Comparison of ENCODE assay signal across 9 mouse cellular contexts in the genomic region with DNA sequence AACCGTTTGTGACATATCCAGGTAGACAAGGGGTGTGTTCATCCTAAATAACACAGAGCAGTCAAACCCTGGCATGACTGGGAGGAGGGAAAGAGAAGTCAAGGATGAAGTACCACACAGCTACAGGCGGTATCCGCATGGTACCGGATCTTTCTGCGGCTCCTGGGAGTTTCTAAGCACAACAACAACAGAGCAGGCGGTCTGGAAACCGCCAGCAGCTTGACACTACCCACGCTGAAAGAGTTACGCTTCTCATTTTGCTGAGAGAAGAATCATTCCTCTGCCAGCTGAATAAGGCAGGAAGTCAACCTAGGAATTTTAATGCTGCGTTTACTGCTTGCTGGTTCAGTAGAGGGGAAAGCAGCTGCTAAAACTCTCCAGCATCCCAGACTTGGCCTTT.
A peak's percentile ranks its signal among the peaks of the same experiment; 100 is the strongest.
DNase-seq lines count a peak whose midpoint lies in the region; ATAC-seq and TF ChIP-seq lines count a peak whose summit lies in the region.
"Had no signal": no experiment of that assay in that cellular context is flagged by ENCODE, and none has a peak within 500 bp of the region (broad histone marks: within the 10 kb centered on the region; RNA-seq: fewer than 3 reads in every experiment).

No protein-coding gene starts in this region.

- H3K9ac ChIP-seq in forebrain, embryonic 13.5 days = no peak overlapping the region
- H3K9ac ChIP-seq in forebrain, embryonic 11.5 days (ENCODE audit: low read length) = no peak overlapping the region
- no peak overlapping the region for H3K9ac ChIP-seq in embryonic facial prominence, embryonic 15.5 days
- H3K9ac ChIP-seq in neural tube, embryonic 13.5 days = 0 out of 2 replicates have a peak overlapping the region, but pooled peaks have one; percentile 2
- no peak overlapping the region for H3K9ac ChIP-seq in lung, postnatal 0 days (replicated peaks; ENCODE audit: low read depth)
- H3K9ac ChIP-seq: liver, embryonic 12.5 days had no signal

- 0 out of 2 replicates have a peak overlapping the region, but pooled peaks have one; percentile 8 for H3K4me2 ChIP-seq in forebrain, embryonic 13.5 days
- no peak overlapping the region for H3K4me2 ChIP-seq in forebrain, embryonic 11.5 days (ENCODE audit: low read depth, low read length, severe bottlenecking)
- peak overlapping the region; percentile 24; the same call in 1 of the 2 replicates for H3K4me2 ChIP-seq in embryonic facial prominence, embryonic 15.5 days (replicated peaks)
- H3K4me2 ChIP-seq in neural tube, embryonic 13.5 days = peak overlapping the region; percentile 21
- no peak overlapping the region for H3K4me2 ChIP-seq in lung, postnatal 0 days (replicated peaks; ENCODE audit: low read depth, low read length)
- H3K4me2 ChIP-seq: liver, embryonic 12.5 days had no signal

- H3K27ac ChIP-seq in forebrain, embryonic 13.5 days = peak overlapping the region; percentile 32; the same call in 1 of the 2 replicates
- no peak overlapping the region for H3K27ac ChIP-seq in forebrain, embryonic 11.5 days (ENCODE audit: low read depth, low read length)
- H3K27ac ChIP-seq in embryonic facial prominence, embryonic 15.5 days (replicated peaks) = peak overlapping the region; percentile 79
- H3K27ac ChIP-seq in layer of hippocampus, adult 2 months = peak overlapping the region; percentile 79
- peak overlapping the region; percentile 78 for H3K27ac ChIP-seq in neural tube, embryonic 13.5 days (replicated peaks)
- no peak overlapping the region for H3K27ac ChIP-seq in lung, postnatal 0 days (ENCODE audit: low read length)
- H3K27ac ChIP-seq: liver, embryonic 12.5 days had no signal

- no peaks in the 10 kb centered on the region for H3K36me3 ChIP-seq in forebrain, embryonic 13.5 days (ENCODE audit: poor library complexity, severe bottlenecking)
- no peaks in the 10 kb centered on the region for H3K36me3 ChIP-seq in forebrain, embryonic 11.5 days (ENCODE audit: control insufficient read depth, insufficient read depth, low read length)
- H3K36me3 ChIP-seq in embryonic facial prominence, embryonic 15.5 days = no peaks in the 10 kb centered on the region
- H3K36me3 ChIP-seq in neural tube, embryonic 13.5 days = no peaks in the 10 kb centered on the region
- H3K36me3 ChIP-seq in lung, postnatal 0 days (ENCODE audit: insufficient read depth, low read length) = no peaks in the 10 kb centered on the region
- H3K36me3 ChIP-seq: liver, embryonic 12.5 days had no signal

- no peak for DNase-seq in forebrain, embryonic 11.5 days (ENCODE audit: low spot score)
- DNase-seq in layer of hippocampus, adult 2 months (ENCODE audit: low spot score in 2 of 2) = peak; percentile 68 to 80
- DNase-seq in lung, postnatal 0 days (ENCODE audit: low spot score) = no peak
- no peak for DNase-seq in urinary bladder, postnatal 4 days (ENCODE audit: low spot score in 2 of 2)

- ATAC-seq in forebrain, embryonic 13.5 days = peak; percentile 45; the same call in 1 of the 2 replicates
- ATAC-seq in forebrain, embryonic 11.5 days (replicated peaks; ENCODE audit: low FRiP score) = no peak
- ATAC-seq in embryonic facial prominence, embryonic 15.5 days (ENCODE audit: insufficient number of reproducible peaks, low FRiP score, low TSS enrichment, low read depth) = no peak
- ATAC-seq in neural tube, embryonic 13.5 days (ENCODE audit: low read depth) = peak; percentile 74
- ATAC-seq in monocyte, adult 5-6 weeks (replicated peaks; ENCODE audit: insufficient number of reproducible peaks, low FRiP score, low TSS enrichment, poor library complexity, severe bottlenecking) = no peak
- no peak for ATAC-seq in lung, postnatal 0 days
- ATAC-seq: liver, embryonic 12.5 days had no signal

- no peak for TF ChIP-seq EP300 in lung, postnatal 0 days (IDR thresholded peaks at IDR 0.05)

- H3K4me1 ChIP-seq in forebrain, embryonic 13.5 days = peaks cover 12% of the 10 kb centered on the region
- peaks cover 4% of the 10 kb centered on the region; the same call in 1 of the 2 replicates for H3K4me1 ChIP-seq in forebrain, embryonic 11.5 days (replicated peaks; ENCODE audit: control insufficient read depth, insufficient read depth, low read length)
- H3K4me1 ChIP-seq in embryonic facial prominence, embryonic 15.5 days = peaks cover 11% of the 10 kb centered on the region
- peaks cover 19% of the 10 kb centered on the region for H3K4me1 ChIP-seq in neural tube, embryonic 13.5 days (replicated peaks)
- no peaks in the 10 kb centered on the region for H3K4me1 ChIP-seq in lung, postnatal 0 days (ENCODE audit: insufficient read depth, low read depth, low read length)
- H3K4me1 ChIP-seq: liver, embryonic 12.5 days had no signal

- H3K9me3 ChIP-seq in forebrain, embryonic 13.5 days (replicated peaks) = no peaks in the 10 kb centered on the region
- no peaks in the 10 kb centered on the region for H3K9me3 ChIP-seq in forebrain, embryonic 11.5 days (ENCODE audit: control insufficient read depth, low read length)
- no peaks in the 10 kb centered on the region for H3K9me3 ChIP-seq in embryonic facial prominence, embryonic 15.5 days (replicated peaks)
- H3K9me3 ChIP-seq in neural tube, embryonic 13.5 days = no peaks in the 10 kb centered on the region
- no peaks in the 10 kb centered on the region for H3K9me3 ChIP-seq in lung, postnatal 0 days (ENCODE audit: low read length)
- H3K9me3 ChIP-seq: liver, embryonic 12.5 days had no signal

- WGBS in forebrain, embryonic 13.5 days = 12% methylated on average over 10 of the region's 10 CpGs
- 24% methylated on average over 10 of the region's 10 CpGs for WGBS in forebrain, embryonic 11.5 days
- WGBS in embryonic facial prominence, embryonic 15.5 days = 4% methylated on average over 10 of the region's 10 CpGs
- WGBS in neural tube, embryonic 13.5 days = 7% methylated on average over 10 of the region's 10 CpGs
- 29% methylated on average over 10 of the region's 10 CpGs for WGBS in lung, postnatal 0 days

- no peak for TF ChIP-seq CTCF in layer of hippocampus, adult 2 months (conservative IDR thresholded peaks at IDR 0.05)
- TF ChIP-seq CTCF in lung, postnatal 0 days (IDR thresholded peaks at IDR 0.05) = no peak

- no peak overlapping the region for H3K4me3 ChIP-seq in forebrain, embryonic 13.5 days
- H3K4me3 ChIP-seq in forebrain, embryonic 11.5 days (ENCODE audit: low read depth, low read length) = no peak overlapping the region
- H3K4me3 ChIP-seq in embryonic facial prominence, embryonic 15.5 days (replicated peaks) = no peak overlapping the region
- no peak overlapping the region for H3K4me3 ChIP-seq in layer of hippocampus, adult 2 months
- H3K4me3 ChIP-seq in neural tube, embryonic 13.5 days = no peak overlapping the region
- H3K4me3 ChIP-seq in lung, postnatal 0 days (ENCODE audit: low read depth, low read length) = no peak overlapping the region
- H3K4me3 ChIP-seq: liver, embryonic 12.5 days had no signal

- H3K27me3 ChIP-seq in forebrain, embryonic 13.5 days = no peaks in the 10 kb centered on the region
- H3K27me3 ChIP-seq in forebrain, embryonic 11.5 days (ENCODE audit: control insufficient read depth, insufficient read depth, low read length) = no peaks in the 10 kb centered on the region
- no peaks in the 10 kb centered on the region for H3K27me3 ChIP-seq in embryonic facial prominence, embryonic 15.5 days
- no peaks in the 10 kb centered on the region for H3K27me3 ChIP-seq in neural tube, embryonic 13.5 days
- H3K27me3 ChIP-seq in lung, postnatal 0 days (replicated peaks; ENCODE audit: insufficient read depth, low read length) = no peaks in the 10 kb centered on the region
- H3K27me3 ChIP-seq: liver, embryonic 12.5 days had no signal

Comparison
In these comparisons a context has a peak if more than half of its experiments do, and no peak if none do; other contexts are left out.
1. ATAC-seq: peak in forebrain, embryonic 13.5 days (single experiment) and neural tube, embryonic 13.5 days (single experiment); none in forebrain, embryonic 11.5 days (single experiment), embryonic facial prominence, embryonic 15.5 days (single experiment), monocyte, adult 5-6 weeks (single experiment) and lung, postnatal 0 days (single experiment).
2. H3K27ac ChIP-seq: peak in forebrain, embryonic 13.5 days (single experiment), embryonic facial prominence, embryonic 15.5 days (single experiment), layer of hippocampus, adult 2 months (single experiment) and neural tube, embryonic 13.5 days (single experiment); none in forebrain, embryonic 11.5 days (single experiment) and lung, postnatal 0 days (single experiment).
3. H3K4me2 ChIP-seq: peak in forebrain, embryonic 13.5 days (single experiment), embryonic facial prominence, embryonic 15.5 days (single experiment) and neural tube, embryonic 13.5 days (single experiment); none in forebrain, embryonic 11.5 days (single experiment) and lung, postnatal 0 days (single experiment).
4. DNase-seq: peak in layer of hippocampus, adult 2 months (2 of 2); none in forebrain, embryonic 11.5 days (single experiment), lung, postnatal 0 days (single experiment) and urinary bladder, postnatal 4 days (0 of 2).